Mouse (Mus musculus): ENCODE measurements around the gene Dmd.

DNA sequence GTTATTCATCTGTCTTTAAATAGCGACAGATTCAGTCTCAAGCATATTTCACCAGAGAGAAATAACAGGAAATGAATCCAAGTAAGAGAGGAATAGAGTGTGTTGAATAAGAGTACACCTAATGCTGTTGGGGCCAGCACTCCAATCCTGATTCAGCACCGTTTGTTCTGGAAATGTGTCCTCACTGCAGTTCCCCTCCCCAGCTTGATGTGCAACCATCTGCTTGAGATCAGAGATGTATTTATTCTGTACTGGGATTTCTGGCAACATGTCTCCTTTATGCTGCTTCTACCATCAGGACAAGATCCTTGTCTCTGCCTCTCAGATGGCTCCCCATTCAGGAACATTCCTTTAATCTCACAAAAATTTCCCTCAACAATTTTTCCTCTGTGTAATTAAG, 271.9 kb downstream of the Dmd start:
- no peak for TF ChIP-seq CTCF (IDR thresholded peaks at IDR 0.05; ENCODE audit: insufficient read depth, low read depth, low read length)
- no peak for TF ChIP-seq POLR2A (IDR thresholded peaks at IDR 0.05; ENCODE audit: insufficient read depth, low read depth, low read length)

Data from olfactory bulb, adult 2 months (tissue).